Mouse (Mus musculus) spleen, adult 18-20 months (tissue): Measurements from ENCODE around the gene Zfyve28.

Source experiments
- DNase-seq, 2 experiments: peaks; one replicate each; pipeline ENCODE4 v3.0.0; 2022; ENCODE audit warnings: mixed read lengths in 2 of 2

Zfyve28 gene

GRCm38 (mm10) chr5:34285285-34285684, 3.0 kb downstream of the Zfyve28 start:
- DNase-seq, result no peak

GRCm38 (mm10) chr5:34284156-34284750, 4.0 kb downstream of the Zfyve28 start:
- DNase-seq, result no peak

GRCm38 (mm10) chr5:34283355-34283754, 4.9 kb downstream of the Zfyve28 start:
- DNase-seq, result no peak

GRCm38 (mm10) chr5:34280976-34281375, 7.3 kb downstream of the Zfyve28 start:
- DNase-seq, result no peak

GRCm38 (mm10) chr5:34279214-34279613, 9.0 kb downstream of the Zfyve28 start:
- DNase-seq, result no peak

- DNase-seq, result no peak
Observed at GRCm38 (mm10) chr5:34278058-34278457, 10.2 kb downstream of the Zfyve28 start.

GRCm38 (mm10) chr5:34276746-34277145, 11.5 kb downstream of the Zfyve28 start:
- no peak for DNase-seq

GRCm38 (mm10) chr5:34276191-34276590, 12.1 kb downstream of the Zfyve28 start:
- DNase-seq, result no peak

- no peak for DNase-seq
Observed at GRCm38 (mm10) chr5:34274676-34275293, 13.5 kb downstream of the Zfyve28 start.

- no peak for DNase-seq
Observed at GRCm38 (mm10) chr5:34274268-34274667, 14.0 kb downstream of the Zfyve28 start.

- no peak for DNase-seq
Observed at GRCm38 (mm10) chr5:34273251-34273681, 15.0 kb downstream of the Zfyve28 start.

- peak in 1 of 2 experiments; percentile 46 for DNase-seq
Observed at GRCm38 (mm10) chr5:34271743-34272142, 16.5 kb downstream of the Zfyve28 start.

- DNase-seq, result no peak
Observed at GRCm38 (mm10) chr5:34269921-34270465, 18.3 kb downstream of the Zfyve28 start.

- DNase-seq, result no peak
Observed at GRCm38 (mm10) chr5:34269197-34269920, 18.9 kb downstream of the Zfyve28 start.

- DNase-seq, result no peak
Observed at GRCm38 (mm10) chr5:34266065-34266464, 22.2 kb downstream of the Zfyve28 start.

- no peak for DNase-seq
Observed at GRCm38 (mm10) chr5:34259172-34259816, 29.0 kb downstream of the Zfyve28 start.

GRCm38 (mm10) chr5:34255189-34255588, 33.1 kb downstream of the Zfyve28 start:
- DNase-seq, result no peak

- no peak for DNase-seq
Observed at GRCm38 (mm10) chr5:34254309-34254708, 33.9 kb downstream of the Zfyve28 start.

GRCm38 (mm10) chr5:34252967-34253519, 35.2 kb downstream of the Zfyve28 start:
- DNase-seq, result no peak

- no peak for DNase-seq
Observed at GRCm38 (mm10) chr5:34252307-34252966, 35.8 kb downstream of the Zfyve28 start.

- DNase-seq, result no peak
Observed at GRCm38 (mm10) chr5:34251794-34252193, 36.5 kb downstream of the Zfyve28 start.

- no peak for DNase-seq
Observed at GRCm38 (mm10) chr5:34250090-34250489, 38.2 kb downstream of the Zfyve28 start.
